Mouse (Mus musculus): ENCODE data around the gene Gm26558. TPM values are rescaled to one million over a fixed set of nuclear protein-coding genes. Genes with fewer than 3 reads are reported as not detected.

Gm26558 gene
- polyA plus RNA-seq, 1 experiment from 2014 or later: 4.4 TPM

DNA sequence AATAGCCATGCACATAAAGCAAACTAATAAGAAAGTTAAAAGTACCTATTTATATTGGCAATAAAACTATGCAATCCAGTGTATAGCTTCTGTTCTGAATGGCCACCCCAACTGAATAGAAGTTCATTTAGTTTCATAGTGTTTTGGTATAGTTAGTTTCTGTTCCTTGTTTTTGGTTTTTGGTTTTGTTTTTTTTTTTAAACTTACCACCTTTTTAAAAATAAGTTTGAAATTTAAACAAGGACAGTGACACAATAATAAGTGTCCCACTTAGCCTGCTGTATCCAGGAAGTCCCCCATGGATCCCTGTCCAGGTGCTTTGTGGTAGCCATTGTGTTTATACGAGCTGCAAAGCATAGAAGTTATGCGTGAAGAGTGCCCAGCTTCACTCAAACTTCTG lies 7.3 kb upstream of the Gm26558 start:
- peaks cover 0 to 11% of the 10 kb centered on the region in 2 experiments; a peak in 2 of 4 replicates for H3K4me1 ChIP-seq (ENCODE audit: control insufficient read depth in 2 of 2, insufficient read depth in 2 of 2, low read length in 2 of 2)
- 78% methylated on average over 2 of the region's 2 CpGs for WGBS
- H3K4me3 ChIP-seq (ENCODE audit: control insufficient read depth in 1 of 2, insufficient read depth in 1 of 2, low read depth in 1 of 2, low read length in 2 of 2): no peak overlapping the region
- H3K9ac ChIP-seq (ENCODE audit: low read length): no peak overlapping the region
- no peaks in the 10 kb centered on the region for H3K9me3 ChIP-seq (ENCODE audit: control insufficient read depth, low read length)
- no peak for ATAC-seq (ENCODE audit: insufficient number of reproducible peaks, insufficient read depth, low FRiP score, low read depth)
- H3K27ac ChIP-seq (replicated peaks in 1 of 2; ENCODE audit: control insufficient read depth in 1 of 2, insufficient read depth in 1 of 2, low read depth in 2 of 2, low read length in 2 of 2): no peak overlapping the region
- H3K27me3 ChIP-seq (ENCODE audit: control insufficient read depth, insufficient read depth, low read length): no peaks in the 10 kb centered on the region
- peaks cover 10% of the 10 kb centered on the region for H3K36me3 ChIP-seq (ENCODE audit: control insufficient read depth, insufficient read depth, low read length)
- H3K4me2 ChIP-seq (ENCODE audit: low read length): no peak overlapping the region

DNA sequence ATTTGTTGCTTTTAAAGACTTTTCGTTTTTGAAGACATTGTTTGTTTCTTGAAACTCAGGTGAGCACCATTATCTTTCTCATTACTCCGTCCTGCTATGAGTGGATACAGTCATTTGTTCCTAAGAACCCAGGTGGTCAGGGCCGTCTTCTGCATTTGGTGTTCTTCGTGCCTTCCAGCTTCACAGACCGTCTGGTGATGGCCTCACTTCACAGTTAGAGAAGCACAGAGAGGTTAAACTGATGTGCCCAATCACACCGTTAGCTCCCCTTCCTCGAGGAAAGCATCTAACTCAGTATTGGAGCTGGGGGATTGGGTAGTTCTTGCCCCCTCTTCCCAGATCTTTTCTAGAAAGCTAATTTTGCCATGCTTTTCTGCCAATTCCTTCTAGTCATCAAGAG lies 5.1 kb upstream of the Gm26558 start:
- Histone ChIP-seq H3K4me3 (ENCODE audit: control insufficient read depth in 1 of 2, insufficient read depth in 1 of 2, low read depth in 1 of 2, low read length in 2 of 2) (no peak overlapping the region), H3K4me1 (ENCODE audit: control insufficient read depth in 2 of 2, insufficient read depth in 2 of 2, low read length in 2 of 2) (peaks cover 0 to 25% of the 10 kb centered on the region in 2 experiments; a peak in 2 of 4 replicates), H3K4me2 (ENCODE audit: low read length) (no peak overlapping the region), H3K9ac (ENCODE audit: low read length) (no peak overlapping the region), H3K36me3 (ENCODE audit: control insufficient read depth, insufficient read depth, low read length) (peaks cover 13% of the 10 kb centered on the region), H3K27ac (replicated peaks in 1 of 2; ENCODE audit: control insufficient read depth in 1 of 2, insufficient read depth in 1 of 2, low read depth in 2 of 2, low read length in 2 of 2) (no peak overlapping the region), H3K9me3 (ENCODE audit: control insufficient read depth, low read length) (no peaks in the 10 kb centered on the region), H3K27me3 (ENCODE audit: control insufficient read depth, insufficient read depth, low read length) (no peaks in the 10 kb centered on the region)
- ATAC-seq (ENCODE audit: insufficient number of reproducible peaks, insufficient read depth, low FRiP score, low read depth): no peak
- 88% methylated on average over 7 of the region's 7 CpGs for WGBS

DNA sequence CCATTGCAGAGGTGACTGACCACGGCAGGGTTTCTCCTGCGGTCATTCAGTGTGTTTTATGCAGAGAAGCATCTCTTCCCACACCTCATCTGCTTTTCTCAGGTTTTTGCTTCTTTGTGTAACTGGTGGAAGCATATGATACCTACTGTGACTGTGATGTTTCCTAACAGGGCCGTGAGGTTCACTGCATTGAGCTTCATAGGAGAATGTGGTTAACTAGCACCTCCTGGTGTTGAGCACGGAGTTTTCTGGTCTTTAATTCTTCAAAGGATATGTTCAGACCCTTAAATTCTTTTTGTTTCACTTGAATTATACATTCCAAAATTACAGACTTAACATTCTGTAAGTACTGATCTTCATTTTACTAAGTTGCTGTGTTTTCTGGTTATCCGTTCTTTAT lies 1.9 kb upstream of the Gm26558 start:
- ATAC-seq (ENCODE audit: insufficient number of reproducible peaks, insufficient read depth, low FRiP score, low read depth): no peak
- no peaks in the 10 kb centered on the region for H3K27me3 ChIP-seq (ENCODE audit: control insufficient read depth, insufficient read depth, low read length)
- H3K4me3 ChIP-seq (ENCODE audit: control insufficient read depth in 1 of 2, insufficient read depth in 1 of 2, low read depth in 1 of 2, low read length in 2 of 2): no peak overlapping the region
- no peak overlapping the region for H3K9ac ChIP-seq (ENCODE audit: low read length)
- peaks cover 0 to 14% of the 10 kb centered on the region in 2 experiments; a peak in 2 of 4 replicates for H3K4me1 ChIP-seq (ENCODE audit: control insufficient read depth in 2 of 2, insufficient read depth in 2 of 2, low read length in 2 of 2)
- peak overlapping the region; percentile 89; the same call in 1 of the 2 replicates for H3K4me2 ChIP-seq (ENCODE audit: low read length)
- H3K27ac ChIP-seq (replicated peaks in 1 of 2; ENCODE audit: control insufficient read depth in 1 of 2, insufficient read depth in 1 of 2, low read depth in 2 of 2, low read length in 2 of 2): no peak overlapping the region
- peaks cover 13% of the 10 kb centered on the region for H3K36me3 ChIP-seq (ENCODE audit: control insufficient read depth, insufficient read depth, low read length)
- 77% methylated on average over 5 of the region's 5 CpGs for WGBS
- no peaks in the 10 kb centered on the region for H3K9me3 ChIP-seq (ENCODE audit: control insufficient read depth, low read length)

- peak; percentile 92 for ATAC-seq (ENCODE audit: insufficient number of reproducible peaks, insufficient read depth, low FRiP score, low read depth)
- WGBS: 2% methylated on average over 55 of the region's 64 CpGs
- H3K9ac ChIP-seq (ENCODE audit: low read length): peak within 1 kb of the TSS; percentile 99
These were observed 807 bp downstream of the Gm26558 start, which contains the start of gene Gorasp2 for GRCm38 (mm10) chr2:70660887-70661714. Gene Gorasp2, plus strand, starts transcription at chr2:70661576.

GRCm38 (mm10) chr2:70657083-70657482 lies 4.8 kb downstream of the Gm26558 start:
- Histone ChIP-seq H3K27ac (replicated peaks in 1 of 2; ENCODE audit: control insufficient read depth in 1 of 2, insufficient read depth in 1 of 2, low read depth in 2 of 2, low read length in 2 of 2) (no peak overlapping the region), H3K9ac (ENCODE audit: low read length) (no peak overlapping the region), H3K4me2 (ENCODE audit: low read length) (no peak overlapping the region), H3K9me3 (ENCODE audit: control insufficient read depth, low read length) (no peaks in the 10 kb centered on the region), H3K4me1 (ENCODE audit: control insufficient read depth in 2 of 2, insufficient read depth in 2 of 2, low read length in 2 of 2) (no peaks in the 10 kb centered on the region), H3K4me3 (ENCODE audit: control insufficient read depth in 1 of 2, insufficient read depth in 1 of 2, low read depth in 1 of 2, low read length in 2 of 2) (no peak overlapping the region), H3K27me3 (ENCODE audit: control insufficient read depth, insufficient read depth, low read length) (peaks cover 7% of the 10 kb centered on the region; the same call in 1 of the 2 replicates), H3K36me3 (ENCODE audit: control insufficient read depth, insufficient read depth, low read length) (no peaks in the 10 kb centered on the region)
- ATAC-seq (ENCODE audit: insufficient number of reproducible peaks, insufficient read depth, low FRiP score, low read depth): no peak
- 64% methylated on average over 7 of the region's 7 CpGs for WGBS

More at GRCm38 (mm10) chr2:70660887-70661714, 807 bp downstream of the Gm26558 start, which contains the start of gene Gorasp2:
- Histone ChIP-seq H3K4me2 (ENCODE audit: low read length) (peak within 1 kb of the TSS; percentile 89), H3K36me3 (ENCODE audit: control insufficient read depth, insufficient read depth, low read length) (peaks cover 8% of the 10 kb centered on the region), H3K9me3 (ENCODE audit: control insufficient read depth, low read length) (no peaks in the 10 kb centered on the region), H3K4me1 (ENCODE audit: control insufficient read depth in 2 of 2, insufficient read depth in 2 of 2, low read length in 2 of 2) (peaks cover 0 to 14% of the 10 kb centered on the region in 2 experiments; a peak in 2 of 4 replicates), H3K4me3 (ENCODE audit: control insufficient read depth in 1 of 2, insufficient read depth in 1 of 2, low read depth in 1 of 2, low read length in 2 of 2) (peak within 1 kb of the TSS; percentile 95 to 96), H3K27ac (replicated peaks in 1 of 2; ENCODE audit: control insufficient read depth in 1 of 2, insufficient read depth in 1 of 2, low read depth in 2 of 2, low read length in 2 of 2) (peak within 1 kb of the TSS; percentile 87 to 97), H3K27me3 (ENCODE audit: control insufficient read depth, insufficient read depth, low read length) (peaks cover 7% of the 10 kb centered on the region; the same call in 1 of the 2 replicates)

DNA sequence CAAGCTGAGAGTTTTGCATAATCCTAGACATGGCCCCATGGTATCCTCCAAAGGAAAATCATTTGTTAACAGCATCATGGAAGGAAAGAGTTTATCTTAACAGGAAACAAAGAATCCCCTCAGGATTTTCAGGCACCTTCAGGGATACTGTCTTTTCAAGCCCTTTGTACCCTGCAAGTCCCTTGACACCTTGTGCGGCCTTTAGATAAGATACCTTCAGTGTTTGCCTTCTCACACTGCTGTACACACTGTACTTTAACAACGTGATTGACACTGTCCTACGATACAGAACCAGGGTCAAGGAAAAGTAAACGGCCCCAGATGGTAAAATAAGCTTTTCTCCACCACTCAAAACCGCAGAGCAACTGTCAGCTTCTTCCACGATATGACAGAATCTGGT lies 10.1 kb downstream of the Gm26558 start:
- ATAC-seq (ENCODE audit: insufficient number of reproducible peaks, insufficient read depth, low FRiP score, low read depth): no peak

GRCm38 (mm10) chr2:70649471-70649870 lies 12.4 kb downstream of the Gm26558 start:
- 77% methylated on average over 4 of the region's 4 CpGs for WGBS
- Histone ChIP-seq H3K4me2 (ENCODE audit: low read length) (no peak overlapping the region), H3K9ac (ENCODE audit: low read length) (no peak overlapping the region), H3K9me3 (ENCODE audit: control insufficient read depth, low read length) (no peaks in the 10 kb centered on the region), H3K4me1 (ENCODE audit: control insufficient read depth in 2 of 2, insufficient read depth in 2 of 2, low read length in 2 of 2) (no peaks in the 10 kb centered on the region), H3K27me3 (ENCODE audit: control insufficient read depth, insufficient read depth, low read length) (no peaks in the 10 kb centered on the region), H3K36me3 (ENCODE audit: control insufficient read depth, insufficient read depth, low read length) (no peaks in the 10 kb centered on the region), H3K27ac (replicated peaks in 1 of 2; ENCODE audit: control insufficient read depth in 1 of 2, insufficient read depth in 1 of 2, low read depth in 2 of 2, low read length in 2 of 2) (no peak overlapping the region), H3K4me3 (ENCODE audit: control insufficient read depth in 1 of 2, insufficient read depth in 1 of 2, low read depth in 1 of 2, low read length in 2 of 2) (no peak overlapping the region)
- ATAC-seq (ENCODE audit: insufficient number of reproducible peaks, insufficient read depth, low FRiP score, low read depth): no peak

More for the DNA sequence above, 10.1 kb downstream of the Gm26558 start:
- Histone ChIP-seq H3K9ac (ENCODE audit: low read length) (no peak overlapping the region), H3K4me3 (ENCODE audit: control insufficient read depth in 1 of 2, insufficient read depth in 1 of 2, low read depth in 1 of 2, low read length in 2 of 2) (no peak overlapping the region), H3K4me1 (ENCODE audit: control insufficient read depth in 2 of 2, insufficient read depth in 2 of 2, low read length in 2 of 2) (no peaks in the 10 kb centered on the region), H3K27me3 (ENCODE audit: control insufficient read depth, insufficient read depth, low read length) (no peaks in the 10 kb centered on the region), H3K36me3 (ENCODE audit: control insufficient read depth, insufficient read depth, low read length) (no peaks in the 10 kb centered on the region), H3K27ac (replicated peaks in 1 of 2; ENCODE audit: control insufficient read depth in 1 of 2, insufficient read depth in 1 of 2, low read depth in 2 of 2, low read length in 2 of 2) (no peak overlapping the region), H3K4me2 (ENCODE audit: low read length) (no peak overlapping the region), H3K9me3 (ENCODE audit: control insufficient read depth, low read length) (no peaks in the 10 kb centered on the region)
- 32% methylated on average over 6 of the region's 6 CpGs for WGBS

All from heart, embryonic 14.5 days (tissue).